Mouse (Mus musculus) adrenal gland (tissue): Measurements from ENCODE around the gene Baz2a.
"Not testable (repeated sequence)": the region's sequence is repeated elsewhere in the genome, so short reads cannot be mapped to it uniquely, and the experiment has no call there.

Experiments
- intact Hi-C: fragments of 180-260 bp; cut with DNase I; formaldehyde crosslinking; loops from one replicate; pipeline ENCODE4 v1.15.1; 2025

Baz2a gene

DNA sequence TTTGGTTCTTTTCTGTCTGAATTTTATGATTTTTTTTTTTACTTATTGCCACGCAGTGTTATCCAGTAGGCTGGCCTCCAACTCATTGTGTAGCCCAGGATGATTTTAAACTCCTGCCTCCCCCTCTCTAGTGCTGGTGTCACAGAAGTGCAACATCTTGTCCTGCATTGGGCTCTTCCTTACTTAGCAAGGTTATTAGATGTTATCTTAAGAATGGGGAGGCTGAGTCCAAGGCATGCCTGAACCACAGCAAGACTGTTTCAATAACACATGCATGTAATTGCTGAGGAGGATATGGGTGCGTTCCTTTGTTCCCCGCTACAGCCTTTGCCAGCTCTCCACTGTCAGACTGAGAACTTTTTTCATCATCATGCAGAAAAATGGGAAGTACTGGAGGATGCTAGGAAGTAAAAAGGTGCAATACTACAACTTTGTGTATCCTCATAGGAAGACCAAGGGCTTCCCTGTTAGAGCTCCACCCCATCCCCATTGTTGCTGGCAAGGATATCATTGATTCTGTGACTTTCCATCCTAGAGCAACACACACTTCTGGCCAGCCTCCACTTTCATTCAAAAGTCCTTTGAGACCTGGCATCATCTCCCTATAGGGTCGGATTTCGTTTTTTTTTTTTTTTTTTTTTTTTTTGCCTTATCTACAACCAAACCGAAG, 9.4 kb upstream of the Baz2a start:
- intact Hi-C loops: no loop called here

GRCm38 (mm10) chr10:128082477-128082808, 8.9 kb upstream of the Baz2a start:
- intact Hi-C loops: no loop called here

- intact Hi-C loops: no loop called here
Observed at GRCm38 (mm10) chr10:128082880-128083421, 8.4 kb upstream of the Baz2a start, which contains the start of gene Atp5b. Atp5b (plus strand) TSS chr10:128083273.

- intact Hi-C loops: no loop called here
Observed at GRCm38 (mm10) chr10:128083688-128084087, 7.7 kb upstream of the Baz2a start.

DNA sequence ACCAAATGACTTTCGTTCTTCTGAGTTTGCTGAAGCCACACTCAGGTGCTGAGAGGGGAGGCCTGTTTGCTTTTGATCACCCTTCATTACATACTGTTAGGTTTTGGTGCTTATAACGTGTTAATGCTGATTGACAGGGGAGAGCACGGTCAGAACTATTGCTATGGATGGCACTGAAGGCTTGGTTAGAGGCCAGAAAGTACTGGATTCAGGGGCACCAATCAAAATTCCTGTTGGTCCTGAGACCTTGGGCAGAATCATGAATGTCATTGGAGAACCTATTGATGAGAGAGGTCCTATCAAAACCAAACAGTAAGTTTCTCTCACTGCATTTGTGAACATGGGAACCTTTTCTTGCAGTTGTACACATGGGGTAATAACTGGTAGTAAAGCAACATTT, 7.2 kb upstream of the Baz2a start:
- intact Hi-C loops: no loop called here

DNA sequence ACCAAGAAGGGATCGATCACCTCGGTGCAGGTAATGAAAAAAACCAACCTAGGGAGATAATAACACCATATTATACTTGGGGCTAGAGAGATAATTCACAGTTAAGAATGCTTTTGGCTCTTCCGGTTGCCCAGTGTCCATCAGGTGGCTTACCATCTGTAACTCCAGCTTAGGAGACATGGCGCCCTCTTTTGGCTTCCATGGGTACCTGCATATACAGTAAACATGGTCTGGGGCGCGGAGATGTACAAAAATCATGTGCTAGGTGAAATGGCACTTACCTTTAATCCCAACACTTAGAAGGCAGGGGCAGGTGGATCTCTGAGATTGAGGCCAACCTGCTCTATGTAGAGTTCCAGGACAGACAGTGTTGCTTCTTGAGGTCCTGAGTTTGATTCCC, 5.0 kb upstream of the Baz2a start:
- intact Hi-C loops: no loop called here

- intact Hi-C loops: not testable (repeated sequence)
Observed at GRCm38 (mm10) chr10:128087216-128087615, 4.2 kb upstream of the Baz2a start.

DNA sequence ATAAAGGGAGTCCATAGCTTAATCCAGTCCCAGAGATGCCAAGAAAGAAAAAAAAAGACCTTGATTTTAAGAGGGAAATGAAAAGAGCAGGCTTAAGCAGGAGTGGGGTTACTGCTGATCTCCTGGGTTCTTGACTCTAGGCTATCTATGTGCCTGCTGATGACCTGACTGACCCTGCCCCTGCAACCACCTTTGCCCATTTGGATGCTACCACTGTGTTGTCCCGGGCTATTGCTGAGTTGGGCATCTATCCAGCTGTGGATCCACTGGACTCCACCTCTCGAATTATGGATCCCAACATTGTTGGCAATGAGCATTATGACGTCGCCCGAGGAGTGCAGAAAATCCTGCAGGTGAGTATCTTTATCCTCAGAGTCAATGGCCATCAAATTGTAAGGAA, 3.2 kb upstream of the Baz2a start:
- intact Hi-C loops: no loop called here

DNA sequence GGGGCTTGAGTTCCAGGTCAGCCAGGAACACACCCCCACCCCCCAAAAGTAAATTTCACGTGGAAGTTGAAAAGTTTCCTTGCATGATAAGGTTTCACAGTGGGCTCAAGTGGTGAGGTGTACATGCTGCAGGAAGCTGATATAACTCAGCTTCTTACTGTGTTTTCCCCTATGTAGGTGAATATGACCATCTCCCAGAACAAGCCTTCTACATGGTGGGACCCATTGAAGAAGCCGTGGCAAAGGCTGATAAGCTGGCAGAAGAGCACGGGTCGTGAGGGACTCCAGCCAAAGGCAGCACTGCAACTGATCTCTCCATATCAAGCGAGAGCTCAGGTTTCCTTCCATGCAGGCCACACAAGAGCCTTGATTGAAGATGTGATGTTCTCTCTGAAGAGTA, 1.5 kb upstream of the Baz2a start:
- intact Hi-C loops: no loop called here

DNA sequence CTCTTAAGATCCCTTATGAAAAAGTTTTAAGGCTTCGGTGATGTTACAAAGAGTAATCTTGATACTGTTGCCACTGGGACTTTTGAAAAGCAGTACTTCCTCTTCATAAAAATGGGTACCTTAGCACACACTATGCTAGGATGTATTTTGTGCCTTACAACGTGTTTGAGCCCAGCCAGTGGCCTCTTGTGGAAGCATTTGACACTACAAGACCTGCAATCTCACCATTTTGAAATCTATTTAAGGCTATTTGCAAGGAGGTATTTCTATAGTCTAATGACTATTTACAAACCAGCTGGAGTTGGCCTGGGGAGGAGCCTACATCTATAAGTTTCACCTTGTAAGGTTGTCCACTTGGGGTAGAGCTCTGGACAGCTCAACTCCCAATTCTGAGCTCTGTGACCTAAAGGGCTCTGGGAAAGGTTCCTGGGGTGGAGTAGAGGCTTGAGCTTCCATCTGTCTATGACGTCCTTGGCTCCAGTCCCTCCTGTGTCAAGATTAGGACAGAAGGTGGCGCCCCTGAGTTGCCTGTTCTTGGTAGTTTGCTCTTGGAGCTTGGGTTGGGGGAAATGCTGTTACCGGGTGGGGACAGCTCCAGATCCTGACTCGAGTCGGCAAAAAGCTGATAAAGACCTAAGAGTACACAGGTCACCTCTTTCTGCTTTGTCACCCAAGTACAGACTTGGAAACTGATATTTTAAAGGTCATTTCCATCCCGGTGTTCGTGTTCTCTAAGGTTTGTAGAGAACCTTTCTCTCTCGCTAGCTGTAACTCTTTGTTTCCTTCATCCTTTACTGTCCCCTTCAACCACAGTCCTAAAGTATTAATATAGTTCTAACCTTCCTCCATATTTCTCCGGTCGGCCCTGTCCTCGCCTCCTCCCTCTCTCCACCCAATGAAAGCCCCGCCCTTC, 470 bp upstream of the Baz2a start:
- intact Hi-C loops: no loop called here

DNA sequence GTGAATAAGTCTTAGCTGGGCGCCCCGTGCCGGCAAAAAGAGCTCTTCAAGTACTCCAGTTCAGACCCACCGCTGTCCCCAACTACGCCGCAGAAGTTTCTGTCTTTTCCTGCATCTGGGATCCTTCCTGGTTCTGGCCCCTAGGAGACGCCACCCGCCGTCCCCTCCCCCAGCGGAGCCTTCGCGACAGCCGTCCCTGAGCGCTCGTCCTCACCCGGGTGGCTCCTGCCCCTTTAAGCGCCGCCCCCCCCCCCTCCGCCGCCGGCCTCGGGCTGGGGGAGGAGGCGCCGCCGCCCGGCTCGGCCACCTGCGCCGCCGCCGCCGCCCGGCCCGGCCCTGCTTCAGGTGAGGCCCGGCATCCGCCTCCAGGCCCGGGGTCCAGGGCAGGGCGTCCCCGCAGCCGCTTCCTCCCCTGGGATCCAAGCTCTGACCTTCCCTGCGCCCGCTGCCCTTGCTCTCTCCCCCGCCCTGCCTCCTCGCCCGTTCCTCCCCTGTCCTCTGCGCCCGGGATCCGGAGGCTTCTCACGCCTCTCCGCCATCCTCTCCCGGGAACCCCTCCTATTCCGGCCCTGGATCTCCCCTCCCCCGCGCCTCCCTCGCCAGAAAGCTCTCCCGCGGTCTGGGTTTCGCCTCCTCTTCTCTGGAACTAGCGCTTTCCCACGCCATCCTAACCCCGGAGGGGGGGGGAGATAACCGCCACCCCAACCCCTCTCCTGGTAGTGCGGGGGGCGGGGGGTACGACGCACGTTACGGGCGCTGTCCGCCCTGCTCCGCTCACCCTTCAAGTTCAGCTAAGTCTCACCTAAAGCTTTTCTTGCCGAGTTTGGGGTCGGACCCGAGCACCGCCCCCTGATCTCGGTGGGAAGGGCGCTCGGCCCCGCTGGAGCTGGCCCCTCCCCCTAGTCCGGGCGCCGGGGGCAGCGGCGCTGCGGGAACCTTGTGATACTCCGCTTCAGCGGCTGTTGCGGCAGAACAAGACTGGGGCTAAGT, 1.4 kb downstream of the Baz2a start:
- intact Hi-C loops: no loop called here

- intact Hi-C loops: loop anchor here (2.0 kb wide), 1 partner anchor 93 kb away; no protein-coding TSS in a partner anchor
Observed at GRCm38 (mm10) chr10:128093496-128094294, 2.3 kb downstream of the Baz2a start.

DNA sequence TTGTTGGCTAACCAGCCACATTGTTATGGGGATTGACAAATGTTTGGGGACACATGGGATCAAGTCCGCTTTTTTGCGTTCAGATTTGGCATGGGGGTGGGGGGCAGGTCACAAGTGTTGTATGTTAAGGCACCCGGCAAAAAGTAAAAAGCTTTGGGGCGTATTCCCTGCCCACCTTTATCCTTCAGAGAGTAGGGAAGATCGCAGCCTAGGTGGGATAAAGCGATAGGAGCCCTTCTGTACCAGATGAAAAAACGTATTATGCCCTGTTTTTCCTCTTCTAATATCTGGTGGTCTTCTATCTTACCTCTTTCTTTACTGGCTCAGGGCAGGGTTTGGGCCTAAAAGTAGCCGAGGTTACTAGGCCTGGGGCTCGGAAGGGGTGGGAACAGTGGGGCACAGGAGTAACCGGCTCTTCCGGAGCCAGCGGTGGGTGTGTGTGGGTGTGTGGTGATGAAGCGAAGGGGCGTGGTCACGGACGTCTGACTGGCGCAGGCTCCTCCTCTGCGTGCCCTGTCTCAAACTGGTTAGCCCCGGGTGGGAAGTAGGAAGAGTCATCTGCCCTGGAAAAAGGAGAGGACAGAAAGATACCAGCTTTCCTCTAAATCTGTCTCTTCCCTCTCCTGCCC, 3.1 kb downstream of the Baz2a start:
- intact Hi-C loops: loop anchor here (2.0 kb wide), 1 partner anchor 92 kb away; no protein-coding TSS in a partner anchor

- intact Hi-C loops: loop anchor here (2.0 to 5.0 kb wide), 2 partner anchors 37 to 92 kb away; no protein-coding TSS in a partner anchor
Observed at GRCm38 (mm10) chr10:128095003-128095636, 3.7 kb downstream of the Baz2a start.

GRCm38 (mm10) chr10:128096313-128096692, 4.9 kb downstream of the Baz2a start:
- intact Hi-C loops: loop anchor here (5.0 kb wide), 1 partner anchor 36 kb away; no protein-coding TSS in a partner anchor

DNA sequence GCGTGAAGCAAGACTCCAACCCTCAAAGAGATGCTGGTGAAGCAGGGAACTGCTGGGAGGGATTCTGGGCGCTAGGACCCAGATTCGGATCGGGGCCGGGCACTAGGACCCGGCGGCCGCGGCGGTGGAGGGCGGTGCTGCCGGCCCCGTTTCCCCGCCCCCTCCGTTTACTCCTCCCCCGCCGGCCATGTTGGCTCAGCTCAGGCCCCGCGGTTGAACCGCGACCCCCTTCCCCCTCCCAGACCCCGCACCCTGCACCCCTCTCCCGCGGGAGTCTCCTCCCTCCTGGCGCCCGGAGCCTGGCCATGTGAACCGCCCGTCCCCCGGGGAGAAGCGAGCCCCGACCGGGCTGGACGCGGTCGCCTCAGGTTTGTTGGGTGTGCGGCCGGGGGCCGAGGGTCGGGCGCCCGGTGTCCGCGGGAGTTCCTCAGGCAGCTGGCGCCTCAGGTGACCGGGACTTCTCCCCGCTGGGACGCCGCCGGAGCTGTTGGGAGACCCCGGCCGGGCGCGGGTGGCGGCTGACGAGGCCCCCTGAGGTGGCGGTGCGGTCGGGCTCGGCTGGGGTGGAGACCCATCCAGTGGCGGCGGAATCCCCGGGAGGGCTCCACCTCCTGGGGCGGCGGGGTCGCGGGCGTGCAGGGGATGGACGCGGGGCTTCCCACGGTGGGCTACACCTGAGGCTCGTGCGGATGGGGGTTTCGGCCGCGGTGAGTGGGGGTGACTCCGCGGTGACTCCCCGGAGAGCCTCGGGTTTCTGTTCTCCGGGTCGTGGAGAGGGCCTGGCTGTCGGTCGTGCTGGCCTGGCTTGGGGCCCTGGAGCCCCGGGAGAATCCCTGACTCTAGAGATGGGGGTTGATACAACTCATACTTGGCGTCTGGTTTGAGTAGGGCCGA, 5.6 kb downstream of the Baz2a start:
- intact Hi-C loops: loop anchor here (5.0 kb wide), 1 partner anchor 35 kb away; no protein-coding TSS in a partner anchor

- intact Hi-C loops: loop anchor here (5.0 kb wide), 1 partner anchor 35 kb away; no protein-coding TSS in a partner anchor
Observed at GRCm38 (mm10) chr10:128097587-128097971, 6.2 kb downstream of the Baz2a start.
